Mouse (Mus musculus): ENCODE data around the gene Tbc1d23.

DNA sequence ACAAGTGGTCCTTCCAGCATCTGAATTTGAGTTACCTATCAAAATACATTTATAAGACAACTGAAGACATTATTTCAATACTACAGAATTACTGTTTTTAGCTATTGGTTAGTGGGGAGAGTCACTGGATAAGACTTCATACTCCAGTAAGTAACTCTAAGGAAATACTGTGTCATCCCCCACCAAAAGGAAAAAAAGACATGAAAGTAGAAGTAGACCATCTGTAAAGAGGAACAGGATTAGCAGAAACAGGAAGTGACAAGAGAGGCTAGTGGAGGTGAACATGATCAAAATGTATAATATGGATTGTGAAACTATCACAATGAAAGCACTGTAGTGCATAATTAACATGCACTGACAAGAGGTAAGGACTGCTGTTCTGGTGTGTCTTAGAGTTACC is 15.3 kb downstream of the Tbc1d23 start:
- TF ChIP-seq CTCF (conservative IDR thresholded peaks at IDR 0.05; ENCODE audit: insufficient read depth, insufficient read length, low read depth, low read length) (no peak), POLR2A (IDR thresholded peaks at IDR 0.05; ENCODE audit: low read depth, low read length) (no peak)

All from kidney, adult 2 months (tissue).